Mouse (Mus musculus) lung, adult 2 months (tissue): Measurements from ENCODE around the gene Prkca. TPM values are rescaled to one million over a fixed set of nuclear protein-coding genes. Genes with fewer than 3 reads are reported as not detected.

Experiments used
- DNase-seq: peaks from one replicate; pipeline ENCODE4 v3.0.0; 2022
- H3K4me1 ChIP-seq: fragments of 200-500 bp; 2 replicates; pipeline ENCODE4 v1.6.1; 2011; ENCODE audit warnings: low read length; ENCODE audit not compliant: control insufficient read depth, insufficient read depth
- H3K4me3 ChIP-seq: fragments of 200-500 bp; replicated peaks from 2 replicates; pipeline ENCODE3; 2011; ENCODE audit warnings: low read depth, mild to moderate bottlenecking, control low read depth, low read length; ENCODE audit errors: extremely low read depth
- CTCF ChIP-seq: fragments of 200-500 bp; IDR thresholded peaks from 2 replicates; pipeline ENCODE4 v1.5.1; 2011; ENCODE audit warnings: mild to moderate bottlenecking, low read length, control low read depth; ENCODE audit not compliant: insufficient read depth
- POLR2A ChIP-seq: fragments of 200-500 bp; IDR thresholded peaks from 2 replicates; pipeline ENCODE4 v1.6.1; 2011; ENCODE audit warnings: low read depth, mild to moderate bottlenecking, control low read depth, low read length, borderline replicate concordance; ENCODE audit errors: extremely low read depth
- WGBS: fragments of 180-500 bp; shearing (Covaris S2); methylation state at CpG from one replicate; pipeline ENCODE4 v1.1.7; 2018; 5-methylcytosine and 5-hydroxymethylcytosine counted together
- polyA plus RNA-seq: library from polyadenylated mRNA; depleted of rRNA; stranded (reverse); fragments of >200 nt; gene quantifications from 2 replicates; pipeline ENCODE4 v1.2.3, GENCODE M21; 2012

Prkca gene
- polyA plus RNA-seq, 1 experiment = 13.5 TPM

DNA sequence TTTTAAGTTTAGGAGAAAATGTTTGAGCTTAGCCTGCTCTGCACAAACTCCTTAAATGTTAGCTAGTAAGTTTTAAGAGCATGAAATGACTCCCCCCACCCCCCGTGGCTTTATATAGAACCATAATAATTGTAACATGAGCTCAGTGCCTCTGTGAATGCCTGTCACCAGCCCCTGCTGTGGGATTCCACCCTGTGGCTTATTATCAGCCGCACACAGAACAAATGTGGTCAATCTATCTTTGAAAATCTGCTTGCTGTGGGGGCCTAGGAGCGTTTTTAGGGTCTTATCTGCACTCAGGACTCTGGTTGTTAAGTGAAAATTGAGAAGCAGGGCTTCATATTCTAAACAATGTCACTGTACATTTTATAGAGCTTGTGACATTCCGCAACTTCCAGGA, 195.2 kb downstream of the Prkca start:
- no peak for DNase-seq
- WGBS = 58% methylated on average over 4 of the region's 4 CpGs
- TF ChIP-seq POLR2A = no peak
- peaks cover 3% of the 10 kb centered on the region for H3K4me1 ChIP-seq
- no peak overlapping the region for H3K4me3 ChIP-seq

DNA sequence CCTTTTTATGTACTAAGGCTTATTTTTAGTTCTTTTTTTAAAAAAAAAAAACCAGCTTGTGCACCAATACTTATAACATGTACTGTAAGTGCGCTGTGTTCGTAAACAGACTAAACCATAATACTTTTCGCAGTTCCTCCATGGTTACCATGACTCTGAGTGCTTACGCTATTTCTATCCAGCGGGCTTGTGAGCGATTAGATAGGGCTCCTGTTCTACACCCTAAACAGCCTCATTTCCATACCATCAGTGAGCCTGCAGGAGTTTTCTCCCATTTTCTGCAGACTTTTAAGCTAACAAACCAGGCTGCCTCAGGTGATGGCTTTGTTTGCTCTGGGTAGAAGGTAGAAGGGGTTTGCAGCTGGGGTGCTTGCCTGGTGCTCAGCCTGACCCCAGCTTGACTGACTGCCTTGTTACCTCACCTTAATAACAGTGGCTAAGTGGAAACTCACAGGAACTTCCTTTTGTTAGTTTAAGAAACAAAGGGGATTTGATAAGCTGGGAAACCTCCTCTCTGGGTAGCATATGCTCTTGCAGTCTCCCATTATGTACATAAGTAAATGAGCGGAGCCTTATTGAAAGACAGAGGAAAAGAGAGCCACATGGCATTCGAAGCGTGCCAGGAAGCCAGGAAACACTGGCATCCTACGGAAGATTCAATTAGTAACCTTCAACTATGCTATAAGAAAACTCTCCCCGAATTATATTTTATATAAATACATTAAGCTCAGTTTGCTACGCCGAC, 197.8 kb downstream of the Prkca start:
- Histone ChIP-seq H3K4me1 (peaks cover 3% of the 10 kb centered on the region), H3K4me3 (no peak overlapping the region)
- no peak for TF ChIP-seq POLR2A
- no peak for TF ChIP-seq CTCF
- WGBS = 52% methylated on average over 13 of the region's 13 CpGs
- no peak for DNase-seq

DNA sequence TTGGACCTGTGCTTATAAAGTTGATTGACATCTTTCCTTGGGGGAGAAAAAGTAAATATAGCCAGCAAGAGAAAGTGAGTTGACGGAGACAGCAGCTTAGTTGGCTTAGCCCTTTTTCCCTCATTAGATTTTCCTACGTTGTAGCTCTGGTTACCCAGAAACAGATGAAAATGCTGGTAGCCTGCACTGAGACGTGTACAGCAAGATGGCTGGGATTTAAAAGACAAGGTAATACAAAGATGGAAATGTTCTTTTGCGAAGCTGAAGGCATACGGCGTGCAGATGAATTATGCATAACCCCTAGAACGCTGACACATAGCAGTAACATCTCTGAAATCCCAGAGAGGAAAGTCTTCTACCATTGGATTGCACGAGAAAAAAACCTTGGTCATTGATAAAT, 198.6 kb downstream of the Prkca start:
- peaks cover 3% of the 10 kb centered on the region for H3K4me1 ChIP-seq
- H3K4me3 ChIP-seq = no peak overlapping the region
- 84% methylated on average over 8 of the region's 8 CpGs for WGBS
- no peak for DNase-seq
- TF ChIP-seq POLR2A = no peak
- TF ChIP-seq CTCF = no peak

DNA sequence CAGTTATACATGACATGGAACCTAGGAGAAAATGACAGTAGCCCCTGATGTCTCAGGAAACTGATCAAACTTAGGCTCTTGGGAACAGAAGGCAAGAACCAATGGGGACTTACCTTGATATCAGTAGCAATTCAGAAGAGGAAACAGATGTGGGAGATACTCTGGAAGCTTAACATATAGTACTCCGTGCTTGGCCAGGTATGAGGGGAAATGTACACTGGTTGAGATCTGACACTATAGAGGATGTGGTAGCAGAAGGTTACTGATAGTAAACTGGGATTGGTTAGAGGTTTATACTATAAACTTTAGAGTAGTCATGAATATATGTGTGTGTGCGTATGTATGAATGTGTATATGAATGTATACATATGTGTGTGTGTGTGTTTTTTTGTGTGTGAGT, 200.0 kb downstream of the Prkca start:
- TF ChIP-seq POLR2A (no peak), CTCF (no peak)
- 76% methylated on average over 2 of the region's 2 CpGs for WGBS
- H3K4me3 ChIP-seq = no peak overlapping the region
- peaks cover 3% of the 10 kb centered on the region for H3K4me1 ChIP-seq
- DNase-seq = no peak

DNA sequence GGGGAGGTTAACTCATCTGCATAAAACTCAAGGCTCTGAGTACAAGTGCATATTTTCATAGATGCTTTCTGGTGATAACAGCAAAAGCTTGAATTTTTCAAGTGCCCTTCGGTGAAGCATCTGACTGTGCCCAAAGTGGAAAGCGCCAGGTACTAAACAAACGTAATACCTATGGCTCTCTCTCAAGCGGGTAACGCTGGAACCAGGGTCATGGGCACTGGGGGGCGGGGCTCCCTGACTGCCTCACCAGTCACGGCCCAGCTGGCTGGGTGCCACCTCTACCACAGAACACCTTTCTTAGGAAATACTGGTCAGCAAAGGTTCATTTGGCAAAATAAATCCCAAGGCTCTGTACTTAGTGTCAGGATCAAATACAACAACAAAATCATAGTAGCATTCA, 203.7 kb downstream of the Prkca start:
- 59% methylated on average over 7 of the region's 7 CpGs for WGBS
- peak; percentile 54 for DNase-seq
- TF ChIP-seq CTCF = no peak
- TF ChIP-seq POLR2A = no peak
- Histone ChIP-seq H3K4me1 (peaks cover 3% of the 10 kb centered on the region), H3K4me3 (no peak overlapping the region)

DNA sequence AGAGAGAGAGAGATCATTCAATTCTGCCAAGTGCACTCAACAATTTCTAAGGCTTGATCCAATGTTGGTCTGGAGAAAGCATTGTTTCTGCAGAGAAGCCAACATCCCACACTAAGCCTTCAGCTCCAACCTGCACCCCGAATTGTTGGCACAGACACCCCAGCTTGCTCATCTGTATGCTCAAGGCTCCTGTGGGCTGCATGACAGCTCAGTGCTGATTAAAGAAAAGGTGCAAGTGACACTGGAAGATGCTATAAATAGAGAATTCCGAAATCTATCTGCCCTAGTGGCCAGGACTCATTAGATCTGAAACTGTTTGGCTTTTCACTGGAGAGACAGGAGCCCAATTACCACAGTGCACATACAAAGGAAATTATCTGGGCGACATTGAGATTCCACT, 207.4 kb downstream of the Prkca start:
- no peak for DNase-seq
- Histone ChIP-seq H3K4me1 (peaks cover 3% of the 10 kb centered on the region), H3K4me3 (no peak overlapping the region)
- TF ChIP-seq CTCF = no peak
- TF ChIP-seq POLR2A = no peak
- WGBS = 43% methylated on average over 3 of the region's 3 CpGs

DNA sequence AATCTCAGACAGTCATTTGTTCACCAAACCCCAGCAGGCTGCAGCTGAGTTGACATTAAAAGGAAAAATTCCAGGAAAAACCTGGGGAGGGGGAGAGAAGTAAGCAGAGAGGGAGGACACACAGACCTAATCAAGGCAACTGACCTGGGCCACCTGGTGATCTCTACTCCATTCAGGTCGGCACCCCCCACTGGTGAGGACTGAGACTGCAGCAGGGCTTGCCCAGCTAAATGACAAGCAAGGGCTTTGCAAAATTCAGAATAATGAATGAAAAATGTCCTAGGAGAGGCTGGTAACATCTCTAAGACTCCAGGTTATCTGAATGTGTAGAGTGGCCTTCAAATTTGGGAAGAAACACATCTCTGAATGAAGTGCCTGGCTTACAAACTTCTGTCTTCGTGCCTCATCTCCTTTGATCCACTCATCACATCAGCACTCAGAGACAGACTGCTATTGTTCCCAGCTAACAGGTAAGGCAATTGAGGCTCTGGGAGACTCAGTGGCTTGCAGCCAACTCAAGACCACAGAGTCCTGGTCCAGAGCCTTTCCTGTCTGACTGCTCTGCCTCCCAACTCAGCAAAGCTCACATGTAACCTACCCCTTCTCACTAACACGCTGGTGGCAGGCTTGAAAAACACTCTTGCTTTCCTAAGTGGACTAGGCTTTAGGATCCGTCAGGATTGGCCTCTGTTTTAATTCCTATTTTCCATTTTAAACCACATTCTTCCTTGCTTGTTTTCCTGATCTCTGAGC, 208.1 kb downstream of the Prkca start:
- Histone ChIP-seq H3K4me1 (peaks cover 3% of the 10 kb centered on the region), H3K4me3 (no peak overlapping the region)
- no peak for DNase-seq
- 31% methylated on average over 4 of the region's 4 CpGs for WGBS
- TF ChIP-seq CTCF (peak; percentile 39), POLR2A (no peak)

DNA sequence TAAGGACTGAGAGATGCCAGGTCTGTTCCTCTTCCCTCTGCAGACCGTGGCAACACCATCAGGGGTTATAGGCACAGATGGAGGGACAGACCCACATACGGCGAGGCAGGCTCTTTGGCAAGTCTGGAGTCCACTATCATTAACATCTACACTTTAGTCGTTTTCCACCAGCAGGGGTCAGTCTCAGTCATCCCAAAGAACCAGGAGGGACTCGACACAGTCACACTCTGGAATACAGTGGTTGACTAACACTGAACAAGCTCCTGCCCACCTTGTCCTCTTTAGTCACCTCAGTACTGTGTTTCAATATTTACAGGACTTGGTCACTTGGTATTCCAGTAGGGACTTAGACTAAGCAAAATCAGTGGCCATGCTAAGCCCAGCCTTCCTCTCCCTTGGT, 215.1 kb downstream of the Prkca start:
- no peak for TF ChIP-seq POLR2A
- TF ChIP-seq CTCF = peak; percentile 45
- Histone ChIP-seq H3K4me1 (no peaks in the 10 kb centered on the region), H3K4me3 (no peak overlapping the region)
- WGBS = 31% methylated on average over 5 of the region's 5 CpGs
- DNase-seq = peak; percentile 62

DNA sequence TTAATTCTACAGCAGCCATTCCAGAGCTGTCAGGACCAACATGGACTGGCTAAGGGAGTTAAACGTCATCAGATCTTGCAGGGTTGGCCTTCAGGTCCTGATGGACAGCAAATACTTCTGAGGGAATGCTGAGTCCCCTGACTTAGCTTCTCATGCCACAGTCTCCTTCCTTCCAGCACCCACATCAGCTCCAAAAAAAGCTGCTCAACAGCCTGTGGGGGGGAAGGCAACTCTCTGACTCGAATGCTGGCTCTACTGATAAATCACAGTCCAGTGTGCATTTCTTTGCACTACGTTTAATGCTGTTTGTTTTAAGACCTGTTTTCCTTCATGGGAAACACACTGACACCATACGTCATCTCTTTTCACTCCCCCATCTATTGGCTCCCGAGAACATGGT, 215.8 kb downstream of the Prkca start:
- 77% methylated on average over 5 of the region's 5 CpGs for WGBS
- no peaks in the 10 kb centered on the region for H3K4me1 ChIP-seq
- no peak overlapping the region for H3K4me3 ChIP-seq
- no peak for DNase-seq
- TF ChIP-seq CTCF = no peak
- no peak for TF ChIP-seq POLR2A

DNA sequence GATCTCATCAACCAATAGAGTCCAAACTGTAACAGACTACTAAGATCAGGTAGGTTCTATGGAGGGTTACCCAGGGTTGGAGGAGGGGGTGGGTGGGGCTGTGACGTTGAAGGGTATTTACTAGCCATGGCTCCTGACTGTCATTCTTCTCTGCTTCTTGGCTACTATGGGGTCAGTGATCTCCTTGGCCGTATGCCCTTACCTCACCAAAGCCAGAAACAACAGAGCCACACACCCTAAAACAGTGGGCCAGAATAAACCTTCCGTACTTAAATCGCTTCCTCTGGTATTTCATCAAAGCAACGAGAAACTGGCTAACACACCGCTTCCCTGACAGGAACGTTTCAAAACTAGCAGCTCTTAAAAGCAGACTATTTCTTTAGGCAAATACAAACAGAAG, 221.2 kb downstream of the Prkca start:
- Histone ChIP-seq H3K4me1 (peaks cover 4% of the 10 kb centered on the region; the same call in 1 of the 2 replicates), H3K4me3 (no peak overlapping the region)
- WGBS = 66% methylated on average over 7 of the region's 7 CpGs
- TF ChIP-seq CTCF = no peak
- TF ChIP-seq POLR2A = no peak
- DNase-seq = no peak
